Mouse (Mus musculus) midbrain, postnatal 0 days (tissue): ENCODE measurements around the gene Tbx21. TPM values are rescaled to one million over a fixed set of nuclear protein-coding genes. Genes with fewer than 3 reads are reported as not detected.

Experiments used
- ATAC-seq: fragments of 200-750 bp; cut with Nextera tagmentation; 2 replicates; pipeline ENCODE4 v1.8.0; 2017; ENCODE audit warnings: moderate number of reproducible peaks, mild to moderate bottlenecking, moderate TSS enrichment, moderate library complexity; ENCODE audit not compliant: low FRiP score
- DNase-seq: peaks from one replicate; pipeline ENCODE4 v3.0.0-alpha.2; 2015; ENCODE audit warnings: low spot score
- H3K27ac ChIP-seq: fragments of 300-500 bp; sonication (generic); 2 replicates; pipeline ENCODE4 v1.5.1; 2014; ENCODE audit warnings: low read depth, mild to moderate bottlenecking, low read length, mixed read lengths
- H3K27me3 ChIP-seq: fragments of 300-500 bp; sonication (generic); 2 replicates; pipeline ENCODE4 v1.6.1; 2014; ENCODE audit warnings: low read length, control low read depth, mixed read lengths; ENCODE audit not compliant: insufficient read depth
- H3K36me3 ChIP-seq: fragments of 300-500 bp; sonication (generic); 2 replicates; pipeline ENCODE4 v1.6.1; 2014; ENCODE audit warnings: low read length, control low read depth, mixed read lengths; ENCODE audit not compliant: insufficient read depth
- H3K4me1 ChIP-seq: fragments of 300-500 bp; sonication (generic); 2 replicates; pipeline ENCODE4 v1.6.1; 2014; ENCODE audit warnings: mild to moderate bottlenecking, control low read depth, antibody characterized with exemption, low read length, mixed read lengths; ENCODE audit not compliant: insufficient read depth
- H3K4me2 ChIP-seq: fragments of 300-500 bp; sonication (generic); 2 replicates; pipeline ENCODE4 v1.6.1; 2014; ENCODE audit warnings: low read depth, mild to moderate bottlenecking, low read length, mixed read lengths; ENCODE audit not compliant: poor library complexity, severe bottlenecking
- H3K4me3 ChIP-seq: fragments of 300-500 bp; sonication (generic); 2 replicates; pipeline ENCODE4 v1.5.1; 2014; ENCODE audit warnings: low read depth, mild to moderate bottlenecking, low read length, moderate library complexity
- H3K9ac ChIP-seq: fragments of 300-500 bp; sonication (generic); replicated peaks from 2 replicates; pipeline ENCODE4 v1.6.1; 2014; ENCODE audit warnings: mild to moderate bottlenecking, low read length, moderate library complexity, mixed read lengths; ENCODE audit not compliant: poor library complexity, severe bottlenecking
- H3K9me3 ChIP-seq: fragments of 300-500 bp; sonication (generic); 2 replicates; pipeline ENCODE4 v1.6.1; 2016; ENCODE audit warnings: low read length, control low read depth
- CTCF ChIP-seq: IDR thresholded peaks from 2 replicates; pipeline ENCODE4 v1.5.1; 2016; ENCODE audit warnings: antibody characterized with exemption, mild to moderate bottlenecking
- WGBS: fragments of 180-500 bp; shearing (Covaris S2); extraction: QIAGEN DNeasy Blood & Tissue Kit; methylation state at CpG from one replicate; pipeline ENCODE4 v1.1.7; 2014; 5-methylcytosine and 5-hydroxymethylcytosine counted together
- microRNA-seq: library from miRNA; unstranded; fragments of <30 nt; microRNA quantifications from one replicate; pipeline ENCODE4, GENCODE M21; 2016; ENCODE audit warnings: borderline number of aligned reads
- polyA plus RNA-seq: library from polyadenylated mRNA; unstranded; fragments of >200 nt; fragmentation: Nextera tagmentation; extraction: Ambion mirVana; gene quantifications from 2 replicates; pipeline ENCODE4 v1.2.1, GENCODE M21; 2015
- total RNA-seq: library from RNA; depleted of rRNA; stranded (reverse); fragments of >200 nt; gene quantifications from 2 replicates; pipeline ENCODE4 v1.2.3, GENCODE M21; 2014; rRNA removed

Gene Tbx21
- total and polyA plus RNA-seq, 2 experiments from 2014 or later, result 0.11 to 0.14 TPM

- no peak for DNase-seq
- Histone ChIP-seq H3K27me3 (no peaks in the 10 kb centered on the region), H3K4me1 (peaks cover 10% of the 10 kb centered on the region; the same call in 1 of the 2 replicates), H3K9me3 (no peaks in the 10 kb centered on the region), H3K27ac (no peak overlapping the region), H3K9ac (no peak overlapping the region), H3K4me3 (no peak overlapping the region), H3K4me2 (no peak overlapping the region), H3K36me3 (peaks cover 20% of the 10 kb centered on the region)
- 83% methylated on average over 8 of the region's 8 CpGs for WGBS
- no peak for TF ChIP-seq CTCF
- no peak for ATAC-seq
Observed at GRCm38 (mm10) chr11:97048090-97048650, 67.0 kb downstream of the Tbx21 start.

Small RNAs within 50 kb of the gene (microRNA-seq; reads per million reads assigned to microRNA genes)
- gene Mir7235 (1.0 reads per million), gene Mir8103 (1.3 reads per million)

Other genes with a start within 250 kb of the Tbx21 start
- gene Cdk5rap3, start 198.8 kb downstream of the Tbx21 start, total RNA-seq, result 43.6 and 48.3 TPM in 2 replicates
- gene Cdk5rap3, start 198.8 kb downstream of the Tbx21 start, polyA plus RNA-seq, result 83.9 and 85.1 TPM in 2 replicates
- gene Prr15l, start 187.2 kb downstream of the Tbx21 start, total RNA-seq, result 0.27 TPM in 1 of 2 replicates, not detected in the other
- 0.51 and 0.56 TPM in 2 replicates for gene Prr15l, start 187.2 kb downstream of the Tbx21 start, polyA plus RNA-seq
- gene Pnpo, start 171.3 kb downstream of the Tbx21 start, total RNA-seq, result 26.9 and 28.6 TPM in 2 replicates
- gene Pnpo, start 171.3 kb downstream of the Tbx21 start, polyA plus RNA-seq, result 36.8 and 37.4 TPM in 2 replicates
- gene Sp2, start 132.4 kb downstream of the Tbx21 start, total RNA-seq, result 5.2 and 5.9 TPM in 2 replicates
- gene Sp2, start 132.4 kb downstream of the Tbx21 start, polyA plus RNA-seq, result 13.4 and 13.7 TPM in 2 replicates
- gene Sp6, start 101.9 kb downstream of the Tbx21 start, total RNA-seq, result 0.33 and 1.1 TPM in 2 replicates
- gene Sp6, start 101.9 kb downstream of the Tbx21 start, polyA plus RNA-seq, result 0.43 and 0.51 TPM in 2 replicates
- 19.6 and 22.3 TPM in 2 replicates for gene Scrn2, start 85.4 kb downstream of the Tbx21 start, total RNA-seq
- gene Scrn2, start 85.4 kb downstream of the Tbx21 start, polyA plus RNA-seq, result 11.1 and 11.9 TPM in 2 replicates
- gene Lrrc46, start 73.9 kb downstream of the Tbx21 start, total RNA-seq, result 1.4 and 2.7 TPM in 2 replicates
- 2.4 and 3.3 TPM in 2 replicates for gene Lrrc46, start 73.9 kb downstream of the Tbx21 start, polyA plus RNA-seq
- gene Mrpl10, start 73.8 kb downstream of the Tbx21 start, total RNA-seq, result 42.1 and 67.7 TPM in 2 replicates
- 56.6 and 63.7 TPM in 2 replicates for gene Mrpl10, start 73.8 kb downstream of the Tbx21 start, polyA plus RNA-seq
- 12.6 and 14.6 TPM in 2 replicates for gene Osbpl7, start 64.7 kb downstream of the Tbx21 start, total RNA-seq
- 10.7 and 13.9 TPM in 2 replicates for gene Osbpl7, start 64.7 kb downstream of the Tbx21 start, polyA plus RNA-seq
- 43.9 and 45.3 TPM in 2 replicates for gene Tbkbp1, start 36.2 kb upstream of the Tbx21 start, total RNA-seq
- gene Tbkbp1, start 36.2 kb upstream of the Tbx21 start, polyA plus RNA-seq, result 9.5 and 10.3 TPM in 2 replicates
- 104 and 118 TPM in 2 replicates for gene Kpnb1, start 72.5 kb upstream of the Tbx21 start, total RNA-seq
- gene Kpnb1, start 72.5 kb upstream of the Tbx21 start, polyA plus RNA-seq, result 23.0 and 25.0 TPM in 2 replicates
- gene Npepps, start 165.3 kb upstream of the Tbx21 start, total RNA-seq, result 52.5 and 81.0 TPM in 2 replicates
- gene Npepps, start 165.3 kb upstream of the Tbx21 start, polyA plus RNA-seq, result 97.8 and 109 TPM in 2 replicates
- 21.4 and 29.1 TPM in 2 replicates for gene Mrpl45, start 200.4 kb upstream of the Tbx21 start, total RNA-seq
- 33.0 and 36.0 TPM in 2 replicates for gene Mrpl45, start 200.4 kb upstream of the Tbx21 start, polyA plus RNA-seq
- 0.57 and 0.71 TPM in 2 replicates for gene Gpr179, start 236.7 kb upstream of the Tbx21 start, total RNA-seq
- gene Gpr179, start 236.7 kb upstream of the Tbx21 start, polyA plus RNA-seq, result 0.66 and 0.78 TPM in 2 replicates
- gene Socs7, start 247.2 kb upstream of the Tbx21 start, total RNA-seq, result 54.9 and 60.4 TPM in 2 replicates
- gene Socs7, start 247.2 kb upstream of the Tbx21 start, polyA plus RNA-seq, result 6.9 and 7.4 TPM in 2 replicates